Mouse (Mus musculus): ENCODE measurements around the gene Ppp6r1. TPM values are rescaled to one million over a fixed set of nuclear protein-coding genes. Genes with fewer than 3 reads are reported as not detected.
A peak's percentile ranks its signal among the peaks of the same experiment; 100 is the strongest.

Gene Ppp6r1
- 58.6 and 66.3 TPM in 2 replicates for polyA plus RNA-seq (2011; ENCODE audit: insufficient read depth, insufficient read length, low read depth, missing spikeins)

DNA sequence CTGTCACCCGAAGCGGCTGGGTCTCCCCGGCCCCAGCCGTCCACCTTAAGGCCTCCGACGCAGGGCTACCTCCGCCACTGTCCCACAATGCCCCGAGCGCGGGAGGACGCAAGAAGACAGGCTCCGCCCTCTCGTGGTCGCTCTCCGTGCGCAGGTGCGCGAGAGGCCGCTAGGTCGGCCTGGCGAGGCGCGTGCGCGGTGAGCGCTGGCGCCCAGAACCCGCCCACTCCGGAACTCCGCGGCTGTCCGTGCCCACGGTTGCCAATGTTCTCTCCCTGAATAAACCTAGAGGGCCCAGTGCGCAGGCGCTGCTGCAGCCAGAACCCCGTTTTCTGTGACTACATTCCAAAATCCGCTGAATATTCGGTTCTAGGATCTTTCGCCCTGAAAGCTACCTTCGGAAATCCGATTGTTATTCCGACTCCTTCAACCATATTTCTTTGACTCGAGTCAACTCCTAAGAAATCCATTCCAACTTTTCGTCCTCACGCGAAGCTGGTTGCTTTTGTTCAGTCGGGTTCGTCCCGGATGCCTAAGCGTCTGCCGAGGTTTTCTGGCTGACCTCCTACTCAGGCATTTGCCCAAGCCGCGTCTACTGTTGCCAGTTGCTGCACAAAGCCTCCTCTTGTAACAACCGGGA, at the start of gene Ppp6r1:
Gene Ppp6r1 (minus strand): TSS at position 108 of the 640 bp plus-strand sequence.
- peaks cover 3% of the 10 kb centered on the region for H3K4me1 ChIP-seq (ENCODE audit: control insufficient read depth, insufficient read depth, low read length)
- no peaks in the 10 kb centered on the region for H3K9me3 ChIP-seq (replicated peaks; ENCODE audit: control insufficient read depth, insufficient read depth, low read length, poor library complexity, severe bottlenecking)
- H3K27me3 ChIP-seq (ENCODE audit: control insufficient read depth, insufficient read depth, low read length, poor library complexity, severe bottlenecking) = no peaks in the 10 kb centered on the region
- peak within 1 kb of the TSS; percentile 77 for H3K27ac ChIP-seq (ENCODE audit: insufficient read depth, low read length)
- H3K4me3 ChIP-seq (ENCODE audit: low read depth, low read length) = peak within 1 kb of the TSS; percentile 86
- H3K36me3 ChIP-seq (ENCODE audit: control insufficient read depth, insufficient read depth, low read length, poor library complexity, severe bottlenecking) = no peaks in the 10 kb centered on the region
- TF ChIP-seq EP300 (IDR thresholded peaks at IDR 0.05; ENCODE audit: insufficient read depth, low read depth, low read length) (no peak), POLR2A (IDR thresholded peaks at IDR 0.05; ENCODE audit: insufficient read depth, low read length) (peak; percentile 22)
- H3K9ac ChIP-seq (ENCODE audit: low read depth, poor library complexity, severe bottlenecking) = peak within 1 kb of the TSS; percentile 79

GRCm38 (mm10) chr7:4705098-4705497, 46.3 kb upstream of the Ppp6r1 start:
- Histone ChIP-seq H3K4me1 (ENCODE audit: control insufficient read depth, insufficient read depth, low read length) (peaks cover 2% of the 10 kb centered on the region), H3K4me3 (ENCODE audit: low read depth, low read length) (peak overlapping the region; percentile 81), H3K9me3 (replicated peaks; ENCODE audit: control insufficient read depth, insufficient read depth, low read length, poor library complexity, severe bottlenecking) (no peaks in the 10 kb centered on the region), H3K9ac (ENCODE audit: low read depth, poor library complexity, severe bottlenecking) (peak overlapping the region; percentile 82), H3K27me3 (ENCODE audit: control insufficient read depth, insufficient read depth, low read length, poor library complexity, severe bottlenecking) (no peaks in the 10 kb centered on the region), H3K36me3 (ENCODE audit: control insufficient read depth, insufficient read depth, low read length, poor library complexity, severe bottlenecking) (peaks cover 5% of the 10 kb centered on the region), H3K27ac (ENCODE audit: insufficient read depth, low read length) (peak overlapping the region; percentile 38)
- peak; percentile 46 for TF ChIP-seq CTCF (IDR thresholded peaks at IDR 0.05; ENCODE audit: low read depth, low read length)
- no peak for TF ChIP-seq POLR2A (IDR thresholded peaks at IDR 0.05; ENCODE audit: insufficient read depth, low read length)

- Histone ChIP-seq H3K9ac (ENCODE audit: low read depth, poor library complexity, severe bottlenecking) (no peak overlapping the region), H3K27me3 (ENCODE audit: control insufficient read depth, insufficient read depth, low read length, poor library complexity, severe bottlenecking) (no peaks in the 10 kb centered on the region), H3K27ac (ENCODE audit: insufficient read depth, low read length) (peak overlapping the region; percentile 74), H3K4me3 (ENCODE audit: low read depth, low read length) (no peak overlapping the region), H3K4me1 (ENCODE audit: control insufficient read depth, insufficient read depth, low read length) (peaks cover 2% of the 10 kb centered on the region), H3K36me3 (ENCODE audit: control insufficient read depth, insufficient read depth, low read length, poor library complexity, severe bottlenecking) (no peaks in the 10 kb centered on the region; the same call in 1 of the 2 replicates), H3K9me3 (replicated peaks; ENCODE audit: control insufficient read depth, insufficient read depth, low read length, poor library complexity, severe bottlenecking) (no peaks in the 10 kb centered on the region)
- TF ChIP-seq POLR2A (IDR thresholded peaks at IDR 0.05; ENCODE audit: insufficient read depth, low read length) (no peak), EP300 (IDR thresholded peaks at IDR 0.05; ENCODE audit: insufficient read depth, low read depth, low read length) (no peak), CTCF (IDR thresholded peaks at IDR 0.05; ENCODE audit: low read depth, low read length) (no peak)
These were observed 44.4 kb upstream of the Ppp6r1 start for GRCm38 (mm10) chr7:4703195-4703594.

DNA sequence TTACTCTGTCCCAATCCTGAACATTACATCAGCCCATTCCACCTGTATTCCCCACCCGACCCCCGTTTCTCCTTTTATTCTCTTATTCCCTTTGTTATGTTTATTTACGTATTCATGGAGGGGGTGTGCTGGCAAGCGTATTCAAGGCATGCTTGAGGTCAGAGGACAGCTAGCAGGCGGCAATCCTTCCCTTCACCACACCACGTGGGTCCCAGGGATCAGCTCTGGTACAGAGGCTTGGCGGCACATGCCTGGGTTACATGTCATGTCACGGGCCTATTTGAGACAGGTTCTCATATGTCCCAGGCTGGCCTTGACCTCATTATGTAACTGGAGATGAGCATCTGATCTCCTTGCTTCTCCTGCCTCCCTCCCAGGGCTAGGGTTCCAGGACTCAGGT, 43.5 kb upstream of the Ppp6r1 start:
- H3K9ac ChIP-seq (ENCODE audit: low read depth, poor library complexity, severe bottlenecking) = no peak overlapping the region
- no peaks in the 10 kb centered on the region for H3K27me3 ChIP-seq (ENCODE audit: control insufficient read depth, insufficient read depth, low read length, poor library complexity, severe bottlenecking)
- H3K4me1 ChIP-seq (ENCODE audit: control insufficient read depth, insufficient read depth, low read length) = peaks cover 2% of the 10 kb centered on the region
- TF ChIP-seq EP300 (IDR thresholded peaks at IDR 0.05; ENCODE audit: insufficient read depth, low read depth, low read length) (peak; percentile 80), CTCF (IDR thresholded peaks at IDR 0.05; ENCODE audit: low read depth, low read length) (no peak)
- peak overlapping the region; percentile 74 for H3K27ac ChIP-seq (ENCODE audit: insufficient read depth, low read length)
- H3K36me3 ChIP-seq (ENCODE audit: control insufficient read depth, insufficient read depth, low read length, poor library complexity, severe bottlenecking) = no peaks in the 10 kb centered on the region
- H3K4me3 ChIP-seq (ENCODE audit: low read depth, low read length) = no peak overlapping the region
- no peaks in the 10 kb centered on the region for H3K9me3 ChIP-seq (replicated peaks; ENCODE audit: control insufficient read depth, insufficient read depth, low read length, poor library complexity, severe bottlenecking)

DNA sequence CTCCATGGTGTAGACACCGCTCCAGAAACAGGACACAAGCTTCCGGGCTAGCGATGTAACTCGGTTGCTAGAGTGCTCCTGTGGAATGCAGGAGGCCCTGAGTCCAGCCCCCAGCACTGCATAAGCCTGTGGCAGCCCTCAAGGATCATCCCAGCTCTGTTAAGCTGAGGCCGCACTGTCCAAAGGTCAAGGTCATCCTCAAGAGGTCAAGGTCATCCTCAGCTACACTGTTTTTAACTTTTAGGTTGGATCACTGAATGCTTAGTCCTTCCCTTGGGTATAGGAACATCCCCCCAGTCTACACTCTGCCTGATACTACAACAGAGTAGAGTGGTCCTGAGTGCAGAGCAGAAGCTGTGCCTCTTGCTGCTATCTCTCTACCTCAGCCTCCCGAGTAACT, 34.2 kb upstream of the Ppp6r1 start:
- no peaks in the 10 kb centered on the region for H3K27me3 ChIP-seq (ENCODE audit: control insufficient read depth, insufficient read depth, low read length, poor library complexity, severe bottlenecking)
- H3K27ac ChIP-seq (ENCODE audit: insufficient read depth, low read length) = no peak overlapping the region
- no peaks in the 10 kb centered on the region; the same call in 1 of the 2 replicates for H3K36me3 ChIP-seq (ENCODE audit: control insufficient read depth, insufficient read depth, low read length, poor library complexity, severe bottlenecking)
- no peaks in the 10 kb centered on the region for H3K9me3 ChIP-seq (replicated peaks; ENCODE audit: control insufficient read depth, insufficient read depth, low read length, poor library complexity, severe bottlenecking)
- peaks cover 5% of the 10 kb centered on the region for H3K4me1 ChIP-seq (ENCODE audit: control insufficient read depth, insufficient read depth, low read length)
- H3K9ac ChIP-seq (ENCODE audit: low read depth, poor library complexity, severe bottlenecking) = no peak overlapping the region
- no peak overlapping the region for H3K4me3 ChIP-seq (ENCODE audit: low read depth, low read length)
- TF ChIP-seq EP300 (IDR thresholded peaks at IDR 0.05; ENCODE audit: insufficient read depth, low read depth, low read length) = no peak
- no peak for TF ChIP-seq CTCF (IDR thresholded peaks at IDR 0.05; ENCODE audit: low read depth, low read length)
- TF ChIP-seq POLR2A (IDR thresholded peaks at IDR 0.05; ENCODE audit: insufficient read depth, low read length) = no peak

- Histone ChIP-seq H3K9ac (ENCODE audit: low read depth, poor library complexity, severe bottlenecking) (peak overlapping the region; percentile 99), H3K9me3 (replicated peaks; ENCODE audit: control insufficient read depth, insufficient read depth, low read length, poor library complexity, severe bottlenecking) (no peaks in the 10 kb centered on the region), H3K4me3 (ENCODE audit: low read depth, low read length) (peak overlapping the region; percentile 62), H3K27me3 (ENCODE audit: control insufficient read depth, insufficient read depth, low read length, poor library complexity, severe bottlenecking) (no peaks in the 10 kb centered on the region), H3K4me1 (ENCODE audit: control insufficient read depth, insufficient read depth, low read length) (peaks cover 5% of the 10 kb centered on the region), H3K27ac (ENCODE audit: insufficient read depth, low read length) (no peak overlapping the region), H3K36me3 (ENCODE audit: control insufficient read depth, insufficient read depth, low read length, poor library complexity, severe bottlenecking) (no peaks in the 10 kb centered on the region)
- TF ChIP-seq EP300 (IDR thresholded peaks at IDR 0.05; ENCODE audit: insufficient read depth, low read depth, low read length) (no peak), CTCF (IDR thresholded peaks at IDR 0.05; ENCODE audit: low read depth, low read length) (no peak), POLR2A (IDR thresholded peaks at IDR 0.05; ENCODE audit: insufficient read depth, low read length) (no peak)
These were observed 32.3 kb upstream of the Ppp6r1 start for GRCm38 (mm10) chr7:4690951-4691653.
